Mouse (Mus musculus) small intestine, adult 2 months (tissue): ENCODE measurements around the gene Gm43720. TPM values are rescaled to one million over a fixed set of nuclear protein-coding genes. Genes with fewer than 3 reads are reported as not detected.
A peak's percentile ranks its signal among the peaks of the same experiment; 100 is the strongest.

ENCODE experiments used
- H3K27ac ChIP-seq: fragments of 200-500 bp; 2 replicates; pipeline ENCODE4 v1.5.1; 2012; ENCODE audit warnings: low read depth, low read length, control low read depth, inconsistent platforms; ENCODE audit not compliant: insufficient read depth
- H3K27me3 ChIP-seq: fragments of 200-500 bp; 2 replicates; pipeline ENCODE4 v1.6.1; 2012; ENCODE audit warnings: mild to moderate bottlenecking, moderate library complexity, low read length, inconsistent platforms; ENCODE audit not compliant: control insufficient read depth, insufficient read depth
- H3K36me3 ChIP-seq: fragments of 200-500 bp; 2 replicates; pipeline ENCODE4 v1.6.1; 2012; ENCODE audit warnings: mild to moderate bottlenecking, low read length, control low read depth, inconsistent platforms; ENCODE audit not compliant: control insufficient read depth, insufficient read depth
- H3K4me1 ChIP-seq: fragments of 200-500 bp; 2 replicates; pipeline ENCODE4 v1.6.1; 2012; ENCODE audit warnings: low read length, inconsistent platforms, mixed read lengths; ENCODE audit not compliant: control insufficient read depth, insufficient read depth, insufficient read length
- H3K4me3 ChIP-seq: fragments of 200-500 bp; 2 replicates; pipeline ENCODE4 v1.5.1; 2012; ENCODE audit warnings: low read depth, mild to moderate bottlenecking, control low read depth, inconsistent platforms, low read length, moderate library complexity
- CTCF ChIP-seq: fragments of 200-500 bp; IDR thresholded peaks from 2 replicates; pipeline ENCODE4 v1.5.1; 2012; ENCODE audit warnings: low read depth, mild to moderate bottlenecking, control low read depth, inconsistent platforms, low read length, moderate library complexity, mixed read lengths; ENCODE audit not compliant: insufficient replicate concordance, insufficient read length; ENCODE audit errors: extremely low read depth
- POLR2A ChIP-seq: fragments of 200-500 bp; IDR thresholded peaks from 2 replicates; pipeline ENCODE4 v1.6.1; 2012; ENCODE audit warnings: low read depth, mild to moderate bottlenecking, control low read depth, inconsistent platforms, low read length, moderate library complexity
- WGBS: fragments of 180-500 bp; shearing (Covaris S2); methylation state at CpG from one replicate; pipeline ENCODE4 v1.1.7; 2018; 5-methylcytosine and 5-hydroxymethylcytosine counted together
- polyA plus RNA-seq: library from polyadenylated mRNA; depleted of rRNA; stranded (reverse); fragments of >200 nt; gene quantifications from 2 replicates; pipeline ENCODE4 v1.2.3, GENCODE M21; 2012; rRNA removed

Gene Gm43720
- not detected in 2 replicates for polyA plus RNA-seq

GRCm38 (mm10) chr5:138279585-138280424 lies at the start of gene Gm43720, which contains the start of the genes Gpc2 and Stag3:
TSS of gene Gm43720 (minus strand) at chr5:138279958.
TSS of gene Gpc2 (minus strand) at chr5:138280005.
TSS of gene Stag3 (plus strand) at chr5:138280240.
- 0 out of 2 replicates have a peak, but pooled peaks have one; percentile 8 for TF ChIP-seq POLR2A
- TF ChIP-seq CTCF, result no peak
- Histone ChIP-seq H3K36me3 (no peaks in the 10 kb centered on the region), H3K27ac (no peak within 1 kb of the TSS), H3K4me3 (peak within 1 kb of the TSS; percentile 62), H3K4me1 (peaks cover 6% of the 10 kb centered on the region), H3K27me3 (peaks cover 6% of the 10 kb centered on the region; the same call in 1 of the 2 replicates)
- WGBS, result 1% methylated on average over 56 of the region's 56 CpGs

DNA sequence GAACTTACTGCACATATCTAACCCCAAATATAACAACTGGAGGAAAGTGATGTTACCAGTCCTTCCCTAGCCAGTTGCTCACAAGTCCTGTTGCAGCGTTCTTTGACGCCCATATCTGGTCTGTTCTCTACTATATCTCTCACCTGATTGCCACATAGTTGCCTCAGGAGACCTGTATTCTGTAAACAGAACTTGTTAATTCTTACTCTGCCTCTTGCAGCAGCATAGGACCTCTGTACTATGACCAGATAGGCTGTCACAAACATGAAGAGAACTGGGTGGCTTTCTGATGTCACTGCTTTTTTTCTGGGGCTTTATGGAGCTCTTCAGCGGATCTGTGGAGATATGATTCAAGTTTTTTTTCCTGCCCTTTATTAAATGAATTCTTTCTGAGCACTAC lies 33.0 kb upstream of the Gm43720 start:
- Histone ChIP-seq H3K4me1 (no peaks in the 10 kb centered on the region), H3K4me3 (no peak overlapping the region), H3K27ac (no peak overlapping the region), H3K27me3 (no peaks in the 10 kb centered on the region), H3K36me3 (no peaks in the 10 kb centered on the region)
- TF ChIP-seq CTCF (no peak), POLR2A (no peak)
- WGBS, result 78% methylated on average over 3 of the region's 3 CpGs

GRCm38 (mm10) chr5:138299613-138300012 lies 19.9 kb upstream of the Gm43720 start:
- Histone ChIP-seq H3K4me1 (no peaks in the 10 kb centered on the region), H3K4me3 (no peak overlapping the region), H3K27ac (no peak overlapping the region), H3K36me3 (no peaks in the 10 kb centered on the region), H3K27me3 (no peaks in the 10 kb centered on the region)
- 71% methylated on average over 2 of the region's 2 CpGs for WGBS
- TF ChIP-seq POLR2A, result no peak
- TF ChIP-seq CTCF, result no peak

GRCm38 (mm10) chr5:138294158-138294557 lies 14.4 kb upstream of the Gm43720 start:
- Histone ChIP-seq H3K27ac (no peak overlapping the region), H3K27me3 (no peaks in the 10 kb centered on the region), H3K4me3 (no peak overlapping the region), H3K4me1 (peaks cover 2% of the 10 kb centered on the region; the same call in 1 of the 2 replicates), H3K36me3 (no peaks in the 10 kb centered on the region)
- TF ChIP-seq CTCF (no peak), POLR2A (no peak)

DNA sequence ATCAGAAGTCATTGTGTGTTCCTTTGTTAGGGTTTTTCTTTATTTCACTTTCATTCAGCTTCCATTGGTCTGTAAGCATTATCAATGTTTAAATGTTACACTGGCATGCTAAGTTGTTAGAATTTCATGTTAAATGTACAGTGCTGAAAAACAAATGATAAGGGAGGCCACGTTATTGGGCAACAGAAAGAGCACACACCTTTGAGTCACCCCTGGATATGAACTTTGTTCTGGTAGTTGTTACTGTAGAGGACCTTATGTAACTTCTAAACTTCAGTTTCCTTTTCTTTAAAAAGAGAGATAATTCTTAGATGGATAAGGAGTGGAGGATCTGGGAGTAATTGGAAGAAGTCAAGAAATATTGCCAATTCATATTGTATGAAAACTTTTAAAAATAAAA lies 11.9 kb upstream of the Gm43720 start:
- TF ChIP-seq POLR2A, result no peak
- TF ChIP-seq CTCF, result no peak
- Histone ChIP-seq H3K4me1 (peaks cover 2% of the 10 kb centered on the region; the same call in 1 of the 2 replicates), H3K27me3 (no peaks in the 10 kb centered on the region), H3K27ac (no peak overlapping the region), H3K4me3 (no peak overlapping the region), H3K36me3 (no peaks in the 10 kb centered on the region)
- WGBS, result 19% methylated on average over 1 of the region's 1 CpGs

DNA sequence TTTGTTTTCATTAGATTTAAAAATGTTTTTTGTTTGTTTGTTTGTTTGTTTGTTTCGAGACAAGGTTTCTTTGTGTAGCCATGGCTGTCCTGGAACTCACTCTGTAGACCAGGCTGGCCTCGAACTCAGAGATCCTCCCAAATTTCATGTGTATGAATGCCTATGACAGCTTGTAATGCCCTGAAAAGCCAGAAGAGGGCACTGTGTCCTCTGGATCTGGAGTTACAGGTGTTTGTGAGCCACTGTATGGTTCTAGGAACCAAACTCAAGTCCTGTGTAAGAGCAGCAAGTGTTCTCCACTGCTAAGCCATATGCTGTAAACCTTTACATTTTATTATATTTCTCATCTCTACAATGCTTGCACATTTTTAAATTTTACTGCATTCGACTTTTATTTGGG lies 8.1 kb upstream of the Gm43720 start:
- Histone ChIP-seq H3K36me3 (no peaks in the 10 kb centered on the region), H3K4me3 (no peak overlapping the region), H3K27me3 (no peaks in the 10 kb centered on the region), H3K27ac (no peak overlapping the region), H3K4me1 (peaks cover 2% of the 10 kb centered on the region; the same call in 1 of the 2 replicates)
- 72% methylated on average over 3 of the region's 3 CpGs for WGBS
- TF ChIP-seq POLR2A, result no peak
- no peak for TF ChIP-seq CTCF

DNA sequence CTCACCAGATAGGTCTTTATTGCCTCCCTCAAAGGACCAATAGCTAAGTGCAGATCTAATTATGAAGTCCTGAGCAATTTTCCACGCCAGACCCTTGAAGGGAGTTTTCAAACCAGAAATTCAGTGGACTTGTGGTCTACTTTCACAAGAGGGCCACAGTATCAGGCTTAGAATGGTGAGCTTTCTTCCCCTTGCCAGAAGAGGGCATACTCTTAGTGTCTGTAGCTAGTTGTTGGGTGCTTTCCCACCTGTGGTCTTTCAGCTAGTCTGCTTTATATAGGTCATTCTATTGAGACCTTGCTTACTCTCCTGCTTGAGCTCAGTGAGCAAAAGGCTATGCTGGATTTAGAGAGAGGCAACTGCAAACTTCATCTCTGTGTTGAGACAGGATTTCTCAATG lies 3.8 kb upstream of the Gm43720 start:
- no peak for TF ChIP-seq POLR2A
- TF ChIP-seq CTCF, result no peak
- whole genome bisulfite sequencing, result 67% methylated on average over 1 of the region's 1 CpGs

More for the DNA sequence above, 3.8 kb upstream of the Gm43720 start:
- Histone ChIP-seq H3K4me3 (no peak overlapping the region), H3K27me3 (peaks cover 6% of the 10 kb centered on the region; the same call in 1 of the 2 replicates), H3K36me3 (no peaks in the 10 kb centered on the region), H3K4me1 (peaks cover 6% of the 10 kb centered on the region), H3K27ac (no peak overlapping the region)
